19 mouse cellular contexts compared by ENCODE assay signal in the genomic region with DNA sequence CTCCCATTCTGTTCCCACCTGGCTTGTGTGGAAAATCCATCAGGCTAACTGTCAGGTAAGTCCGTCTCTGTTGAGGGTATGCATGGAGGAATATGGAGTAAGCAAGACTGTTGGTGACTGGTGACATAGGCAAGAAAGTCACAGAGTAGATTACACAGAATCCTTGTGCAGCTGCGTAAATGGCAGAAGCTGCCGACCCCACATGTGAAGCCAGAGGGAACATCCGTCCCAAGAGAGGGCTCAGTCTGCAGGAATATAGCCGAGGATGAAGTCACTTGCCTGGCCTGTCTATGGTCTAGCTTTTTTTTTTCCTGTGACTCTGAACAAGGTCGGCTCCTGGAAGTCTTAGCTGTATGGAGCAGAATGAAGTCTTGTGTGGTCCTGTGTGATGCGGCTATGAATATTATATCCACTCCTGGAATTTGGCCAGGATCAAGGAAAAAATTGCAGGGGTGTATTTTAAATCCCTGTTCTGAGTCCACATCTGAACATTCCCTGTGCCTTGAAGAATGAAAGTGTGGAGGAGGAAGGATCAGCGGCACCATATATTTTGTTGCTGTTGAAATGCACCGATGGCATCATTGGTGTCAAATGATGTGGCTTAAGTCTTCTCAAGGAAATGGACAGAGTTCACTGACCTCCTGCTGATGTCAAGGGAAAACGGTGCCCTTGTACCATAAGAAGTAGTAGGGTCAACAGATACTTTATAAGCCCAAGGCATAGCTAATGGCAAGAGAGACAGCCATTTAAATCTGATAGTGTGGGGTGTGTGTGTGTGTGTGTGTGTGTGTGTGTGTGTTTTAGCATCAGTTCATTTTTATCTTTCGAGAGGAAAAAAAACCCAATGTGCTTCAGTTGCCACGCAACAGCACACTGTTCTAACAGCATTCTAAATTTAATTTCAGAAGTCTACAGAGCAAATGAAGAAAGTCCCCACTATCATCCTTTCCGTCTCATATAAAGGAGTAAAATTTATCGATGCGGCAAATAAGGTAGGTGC.
DNase-seq lines count a peak whose midpoint lies in the region; ATAC-seq lines count a peak whose summit lies in the region.
"Had no signal": no experiment of that assay in that cellular context is flagged by ENCODE, and none has a peak within 500 bp of the region (broad histone marks: within the 10 kb centered on the region; RNA-seq: fewer than 3 reads in every experiment).

No protein-coding gene starts in this region.

- 79% methylated on average over 15 of the region's 15 CpGs for WGBS in heart, embryonic 12.5 days
- WGBS in forebrain, embryonic 15.5 days: 88% methylated on average over 15 of the region's 15 CpGs

- no peak for ATAC-seq in heart, embryonic 12.5 days (ENCODE audit: insufficient number of reproducible peaks, low FRiP score)
- ATAC-seq in forebrain, embryonic 15.5 days (replicated peaks): no peak

- no peaks in the 10 kb centered on the region for H3K4me1 ChIP-seq in heart, embryonic 12.5 days (replicated peaks)
- no peaks in the 10 kb centered on the region for H3K4me1 ChIP-seq in forebrain, embryonic 15.5 days
- H3K4me1 ChIP-seq: hindbrain, embryonic 15.5 days; limb, embryonic 13.5 days; midbrain, embryonic 10.5 days; neural tube, embryonic 15.5 days had no signal

- H3K27ac ChIP-seq in heart, embryonic 12.5 days (ENCODE audit: poor library complexity, severe bottlenecking): no peak overlapping the region
- no peak overlapping the region for H3K27ac ChIP-seq in forebrain, embryonic 15.5 days (replicated peaks)
- H3K27ac ChIP-seq: hindbrain, embryonic 15.5 days; limb, embryonic 13.5 days; midbrain, embryonic 10.5 days; neural tube, embryonic 15.5 days had no signal

- peak; percentile 68 to 77 for DNase-seq in heart, adult 18-20 months
- peak; percentile 44 for DNase-seq in right cerebral cortex, adult 18-20 months
- DNase-seq in right cerebral cortex, postnatal 25 days: no peak
- DNase-seq in heart, adult 9 months (ENCODE audit: low spot score in 2 of 2): peak; percentile 68 to 72
- DNase-seq in telencephalon, adult 2 months (ENCODE audit: low read depth, low spot score): peak; percentile 79
- DNase-seq: adrenal gland, adult 2 months; cerebellum, adult 18-20 months; kidney, adult 18-20 months; kidney, postnatal 14 days; lung, postnatal 36 days; retina, postnatal 1 day; thymus, adult 18-20 months had no signal

- H3K4me2 ChIP-seq in heart, embryonic 12.5 days: no peak overlapping the region
- H3K4me2 ChIP-seq in forebrain, embryonic 15.5 days (replicated peaks): no peak overlapping the region
- H3K4me2 ChIP-seq: hindbrain, embryonic 15.5 days; limb, embryonic 13.5 days; neural tube, embryonic 15.5 days had no signal

- no peak overlapping the region for H3K9ac ChIP-seq in heart, embryonic 12.5 days
- H3K9ac ChIP-seq in forebrain, embryonic 15.5 days (replicated peaks): no peak overlapping the region
- H3K9ac ChIP-seq: hindbrain, embryonic 15.5 days; limb, embryonic 13.5 days; neural tube, embryonic 15.5 days had no signal

- H3K9me3 ChIP-seq in heart, embryonic 12.5 days (replicated peaks): no peaks in the 10 kb centered on the region
- no peaks in the 10 kb centered on the region for H3K9me3 ChIP-seq in forebrain, embryonic 15.5 days
- H3K9me3 ChIP-seq: G1E; hindbrain, embryonic 15.5 days; limb, embryonic 13.5 days; neural tube, embryonic 15.5 days had no signal

- no peaks in the 10 kb centered on the region for H3K36me3 ChIP-seq in heart, embryonic 12.5 days
- 0 out of 2 replicates have a peak, but pooled peaks cover 11% of the 10 kb centered on the region for H3K36me3 ChIP-seq in forebrain, embryonic 15.5 days
- H3K36me3 ChIP-seq: G1E; limb, embryonic 13.5 days; midbrain, embryonic 10.5 days had no signal

- no peak overlapping the region for H3K4me3 ChIP-seq in heart, embryonic 12.5 days
- no peak overlapping the region for H3K4me3 ChIP-seq in forebrain, embryonic 15.5 days
- H3K4me3 ChIP-seq: hindbrain, embryonic 15.5 days; limb, embryonic 13.5 days; midbrain, embryonic 10.5 days; neural tube, embryonic 15.5 days had no signal

- H3K27me3 ChIP-seq in heart, embryonic 12.5 days (replicated peaks): no peaks in the 10 kb centered on the region
- no peaks in the 10 kb centered on the region for H3K27me3 ChIP-seq in forebrain, embryonic 15.5 days
- H3K27me3 ChIP-seq: hindbrain, embryonic 15.5 days; limb, embryonic 13.5 days; neural tube, embryonic 15.5 days had no signal
